Mouse (Mus musculus) adrenal gland, postnatal 14 days (tissue): ENCODE data around the gene Sept3. TPM values are rescaled to one million over a fixed set of nuclear protein-coding genes. Genes with fewer than 3 reads are reported as not detected.
A peak's percentile ranks its signal among the peaks of the same experiment; 100 is the strongest.

ENCODE experiments used
- DNase-seq: peaks from one replicate; pipeline ENCODE4 v3.0.0; 2021; ENCODE audit warnings: mixed read lengths
- total RNA-seq: library from RNA; stranded (reverse); gene quantifications from 2 replicates; pipeline ENCODE4 v1.2.3, GENCODE M21; 2021

Gene Sept3
- total RNA-seq, 1 experiment from 2014 or later, result 6.1 TPM

- no peak for DNase-seq
These were observed 65.8 kb downstream of the Sept3 start for GRCm38 (mm10) chr15:82340414-82341035.

DNA sequence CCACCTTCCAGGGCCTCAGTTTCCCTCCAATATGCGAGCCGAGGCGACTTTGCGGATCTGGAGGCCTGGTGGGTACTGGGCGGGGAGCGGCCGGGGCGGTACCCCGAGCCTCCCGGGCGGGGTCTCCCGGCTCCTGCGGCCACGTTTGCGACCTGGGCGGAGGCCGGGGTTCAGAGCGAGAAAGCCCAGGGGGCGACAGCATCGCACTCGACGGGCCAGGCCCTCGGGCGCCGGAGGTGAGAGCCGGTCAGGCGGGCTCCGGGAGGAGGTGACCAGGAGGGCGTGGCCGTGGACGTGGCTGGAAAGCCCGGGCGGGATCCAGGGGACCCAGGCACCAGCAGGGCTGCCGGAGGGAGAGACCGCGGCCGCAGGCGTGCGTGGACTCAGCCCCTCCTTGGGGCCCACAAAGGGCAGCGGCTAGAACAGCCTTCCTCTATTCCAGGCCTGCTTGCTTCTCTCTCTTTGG, 66.4 kb downstream of the Sept3 start:
- peak; percentile 75 for DNase-seq

DNA sequence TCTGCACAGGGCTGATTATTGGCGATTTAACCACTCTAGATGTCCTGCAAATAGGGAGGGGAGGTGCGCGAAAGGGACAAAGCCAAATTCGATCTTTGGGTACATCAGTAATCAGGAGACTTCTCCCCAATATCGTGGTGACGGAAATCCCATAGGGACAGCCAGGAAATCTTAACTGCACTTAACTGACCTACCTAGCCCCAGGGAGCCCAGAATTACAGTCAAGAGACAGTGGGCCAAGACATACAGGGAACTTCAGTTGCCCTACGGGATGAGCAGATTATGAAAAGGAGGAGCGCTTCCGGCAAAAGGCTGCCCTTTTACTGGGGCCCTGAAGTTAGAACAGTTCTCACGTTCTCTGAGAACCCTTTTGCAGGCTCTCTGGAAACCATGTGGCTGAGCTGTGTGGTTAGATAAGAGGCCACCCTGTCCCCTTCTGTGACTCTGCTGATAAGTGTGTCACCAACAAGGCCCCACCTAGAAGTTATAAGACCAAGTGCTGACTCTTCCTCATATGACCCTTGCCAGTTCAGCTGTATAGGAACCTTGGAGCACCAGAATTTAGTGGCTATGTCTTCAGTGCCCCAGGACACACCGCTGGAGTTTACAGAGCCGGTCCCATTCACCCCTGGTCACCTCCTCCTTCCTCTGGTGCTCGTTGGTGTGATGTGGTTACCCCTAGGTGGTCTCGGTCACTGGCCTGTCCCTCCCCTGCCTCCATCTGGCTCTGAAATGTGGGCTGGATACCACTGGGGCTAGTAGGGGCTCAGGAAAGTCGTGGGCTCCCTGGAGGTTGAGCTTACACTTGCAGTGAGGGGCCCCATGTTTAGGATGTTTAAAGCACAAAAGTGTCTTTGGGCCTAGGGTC, 67.2 kb downstream of the Sept3 start:
- DNase-seq, result no peak

GRCm38 (mm10) chr15:82342543-82342935, 67.8 kb downstream of the Sept3 start:
- DNase-seq, result no peak

DNA sequence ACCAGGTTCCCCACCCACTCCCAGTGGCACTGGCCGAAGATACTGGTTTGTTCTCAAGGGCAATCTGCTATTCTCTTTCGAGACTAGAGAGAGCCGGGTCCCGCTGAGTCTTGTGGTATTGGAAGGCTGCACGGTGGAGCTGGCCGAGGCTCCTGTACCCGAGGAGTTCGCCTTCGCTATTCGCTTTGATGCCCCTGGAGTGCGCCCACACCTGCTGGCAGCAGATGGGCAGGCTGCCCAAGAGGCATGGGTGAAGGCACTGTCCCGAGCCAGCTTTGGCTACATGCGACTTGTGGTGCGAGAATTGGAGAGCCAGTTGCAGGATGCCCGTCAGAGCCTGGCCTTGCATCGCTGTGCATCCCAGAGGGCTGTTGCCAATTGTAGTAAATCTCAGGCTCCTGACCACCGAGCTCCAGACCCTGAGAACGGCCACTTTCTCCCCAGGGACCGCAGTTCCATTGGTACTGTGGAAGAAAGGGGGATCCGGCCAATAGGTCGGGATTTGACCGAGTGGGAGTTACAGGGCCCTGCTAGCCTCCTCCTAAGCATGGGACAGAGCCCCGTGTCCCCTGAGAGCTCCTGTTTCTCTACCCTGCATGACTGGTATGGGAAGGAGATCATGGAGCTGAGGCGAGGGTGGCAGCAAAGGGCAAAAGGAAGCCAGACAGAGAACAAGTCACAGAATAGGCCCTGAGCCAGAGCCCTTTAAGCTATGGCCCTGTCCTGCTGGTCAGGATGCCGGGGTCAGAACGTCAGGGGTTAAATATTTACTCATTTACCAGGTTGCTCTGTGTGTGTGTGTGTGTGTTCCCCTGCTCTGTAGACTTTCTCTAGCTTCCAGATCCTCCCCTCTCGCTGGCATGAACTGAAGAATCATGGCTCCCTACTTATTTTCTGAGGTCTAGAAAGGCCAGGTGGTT, 68.9 kb downstream of the Sept3 start:
- no peak for DNase-seq

Other genes starting within 250 kb of the Sept3 start
- gene Desi1, start 241.0 kb upstream of the Sept3 start, total RNA-seq, result 68.4 and 74.8 TPM in 2 replicates
- 79.0 and 82.3 TPM in 2 replicates for gene Snu13, start 227.3 kb upstream of the Sept3 start, total RNA-seq
- not detected in 2 replicates for gene 4930407I10Rik, start 215.7 kb upstream of the Sept3 start, total RNA-seq
- 1.8 and 2.1 TPM in 2 replicates for gene Mei1, start 204.9 kb upstream of the Sept3 start, total RNA-seq
- gene Ccdc134, start 147.0 kb upstream of the Sept3 start, total RNA-seq, result 6.6 and 12.1 TPM in 2 replicates
- gene Srebf2, start 127.7 kb upstream of the Sept3 start, total RNA-seq, result 46.9 and 49.2 TPM in 2 replicates
- 0.44 and 1.1 TPM in 2 replicates for gene Shisa8, start 62.1 kb upstream of the Sept3 start, total RNA-seq
- gene Tnfrsf13c, start 50.5 kb upstream of the Sept3 start, total RNA-seq, result 1.0 and 6.8 TPM in 2 replicates
- 10.9 and 12.2 TPM in 2 replicates for gene Cenpm, start 30.1 kb upstream of the Sept3 start, total RNA-seq
- gene 1500009C09Rik, start 22.5 kb upstream of the Sept3 start, total RNA-seq, result 0.49 and 0.74 TPM in 2 replicates
- not detected in 2 replicates for gene Wbp2nl, start 24.1 kb downstream of the Sept3 start, total RNA-seq
- 59.5 and 62.1 TPM in 2 replicates for gene Naga, start 64.0 kb downstream of the Sept3 start, total RNA-seq
- 1.8 and 2.1 TPM in 2 replicates for gene Pheta2, start 64.0 kb downstream of the Sept3 start, total RNA-seq
- gene Smdt1, start 64.1 kb downstream of the Sept3 start, total RNA-seq, result 177 and 179 TPM in 2 replicates
- 659 and 675 TPM in 2 replicates for gene Ndufa6, start 79.4 kb downstream of the Sept3 start, total RNA-seq
- 37.0 and 37.9 TPM in 2 replicates for gene Cyp2d22, start 105.4 kb downstream of the Sept3 start, total RNA-seq
- gene Cyp2d11, start 119.1 kb downstream of the Sept3 start, total RNA-seq, result 0.23 TPM in 1 of 2 replicates, not detected in the other
- 2.2 and 47.2 TPM in 2 replicates for gene Cyp2d10, start 132.3 kb downstream of the Sept3 start, total RNA-seq
- gene Cyp2d9, start 158.5 kb downstream of the Sept3 start, total RNA-seq, result 0.64 and 4.3 TPM in 2 replicates